Mouse (Mus musculus) liver, postnatal 0 days (tissue): Measurements from ENCODE around the gene Dnajc8.

Experiments
- CTCF ChIP-seq: sonication (generic); IDR thresholded peaks from 2 replicates; pipeline ENCODE4 v1.5.1; 2016; ENCODE audit warnings: antibody characterized with exemption, low read depth
- EP300 ChIP-seq: IDR thresholded peaks from 2 replicates; pipeline ENCODE4 v1.6.1; 2016; ENCODE audit warnings: antibody characterized with exemption, low read depth, mild to moderate bottlenecking

DNA sequence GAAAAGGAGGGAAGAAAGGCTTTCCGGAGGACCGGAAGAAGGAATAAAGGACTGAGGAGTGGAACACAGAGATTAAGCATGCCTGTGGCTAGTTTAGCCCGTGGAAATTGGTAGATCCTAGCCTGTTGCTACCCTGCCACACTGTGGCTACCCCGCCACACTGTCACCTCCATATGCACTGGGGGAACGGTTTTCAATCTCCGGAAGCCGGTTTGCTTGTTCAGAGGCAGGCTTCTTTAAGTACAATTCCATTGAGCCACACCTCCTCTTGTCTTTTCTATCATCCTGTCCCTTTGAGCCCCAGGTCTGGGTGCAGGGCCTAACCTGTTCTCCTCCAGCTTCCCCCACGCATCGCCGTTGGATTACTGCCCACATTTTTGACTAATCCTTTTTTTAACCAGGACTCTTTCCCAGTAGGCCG, 11.0 kb upstream of the Dnajc8 start:
- no peak for TF ChIP-seq CTCF
- no peak for TF ChIP-seq EP300
